Mouse (Mus musculus) neutrophil, adult 5-6 weeks (primary cell): ENCODE data around the gene Magix. TPM values are rescaled to one million over a fixed set of nuclear protein-coding genes. Genes with fewer than 3 reads are reported as not detected.
"Not testable (repeated sequence)": the region's sequence is repeated elsewhere in the genome, so short reads cannot be mapped to it uniquely, and the experiment has no call there.

ENCODE experiments used
- ATAC-seq: fragments of 151-379, 151-347 bp; 2 replicates; pipeline ENCODE4 v1.8.0; 2017; ENCODE audit warnings: mild to moderate bottlenecking, moderate TSS enrichment; ENCODE audit not compliant: insufficient number of reproducible peaks, poor library complexity, low FRiP score, severe bottlenecking; ENCODE audit errors: extremely low read depth
- total RNA-seq: library from RNA; stranded (forward); fragments of 200-1000 nt; gene quantifications from 2 replicates; pipeline ENCODE4 v1.2.3, GENCODE M21; 2017

The Magix gene
- total RNA-seq, result 1.4 TPM in 1 of 2 replicates, not detected in the other

DNA sequence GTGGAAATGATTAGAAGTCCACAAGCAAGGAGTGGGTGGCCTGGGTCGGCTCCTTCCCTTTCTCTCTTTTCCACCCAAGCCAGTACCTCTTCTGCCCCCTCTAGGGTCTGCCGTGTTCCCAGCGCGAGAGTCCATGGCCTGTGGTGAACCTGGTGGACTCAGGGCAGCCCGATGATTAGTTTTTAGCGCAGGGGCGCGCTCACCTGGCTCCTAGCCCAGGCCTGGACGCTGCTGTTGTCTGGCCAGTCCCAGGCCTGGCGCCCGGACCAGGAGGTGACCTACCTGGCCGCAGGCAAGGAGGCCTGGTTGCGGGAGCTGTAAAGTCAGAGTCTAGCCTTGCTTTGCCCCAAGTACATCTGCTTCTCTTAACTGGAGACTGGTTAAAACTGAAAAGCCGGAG is at the start of gene Magix:
Magix (minus strand) TSS at position 388 of the 400 bp plus-strand sequence.
- ATAC-seq, result no peak

- ATAC-seq, result no peak
Observed at GRCm38 (mm10) chrX:7728922-7729265, 47.8 kb upstream of the Magix start.

DNA sequence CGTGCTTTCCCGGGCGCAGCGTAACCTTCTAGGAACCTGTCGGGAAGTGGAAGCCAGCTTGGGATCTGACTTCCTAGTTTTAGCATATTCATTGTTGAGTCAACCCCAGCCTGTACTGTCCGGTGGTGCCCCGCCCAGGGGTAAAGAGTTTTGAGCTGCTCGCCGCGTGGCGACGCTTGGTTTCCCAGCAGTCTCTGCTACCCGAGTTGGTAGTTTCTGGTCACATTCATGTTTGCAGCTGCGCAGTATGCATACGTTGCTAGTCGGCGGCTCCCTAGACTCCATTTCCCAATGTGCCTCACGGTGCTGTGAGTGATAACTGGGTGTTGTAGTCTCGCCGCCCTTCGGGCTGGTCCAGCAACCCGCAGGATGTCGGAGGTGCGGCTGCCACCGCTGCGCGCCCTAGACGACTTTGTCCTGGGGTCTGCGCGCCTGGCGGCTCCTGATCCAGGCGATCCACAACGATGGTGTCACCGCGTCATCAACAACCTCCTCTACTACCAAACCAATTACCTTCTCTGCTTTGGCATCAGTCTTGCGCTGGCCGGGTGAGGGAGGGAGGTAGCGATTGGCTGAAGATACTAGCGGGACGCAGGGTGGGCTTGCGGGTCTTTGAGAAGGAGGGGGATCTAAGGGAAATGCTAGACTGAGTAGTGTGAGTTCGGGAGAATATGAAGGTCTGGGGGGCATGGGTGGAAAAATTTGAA is 47.3 kb upstream of the Magix start, which contains the start of gene Praf2:
Praf2 (plus strand) TSS at position 225 of the 707 bp plus-strand sequence.
- peak; percentile 93 for ATAC-seq

DNA sequence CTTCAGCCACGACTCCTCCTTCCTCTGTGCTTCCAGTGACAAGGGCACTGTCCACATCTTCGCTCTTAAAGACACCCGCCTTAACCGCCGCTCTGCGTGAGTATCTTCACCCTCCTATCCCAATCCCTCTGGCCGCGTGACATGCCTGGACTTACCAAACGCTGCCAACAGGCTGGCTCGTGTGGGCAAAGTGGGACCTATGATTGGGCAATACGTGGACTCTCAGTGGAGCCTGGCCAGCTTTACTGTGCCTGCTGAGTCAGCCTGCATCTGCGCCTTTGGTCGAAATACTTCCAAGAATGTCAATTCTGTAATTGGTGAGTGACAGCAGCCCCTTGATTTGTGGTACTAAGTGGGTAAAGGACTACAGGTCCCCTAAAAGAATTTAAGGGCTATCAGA is 46.1 kb upstream of the Magix start:
- no peak for ATAC-seq

- no peak for ATAC-seq
Observed at GRCm38 (mm10) chrX:7725841-7726240, 44.8 kb upstream of the Magix start.

DNA sequence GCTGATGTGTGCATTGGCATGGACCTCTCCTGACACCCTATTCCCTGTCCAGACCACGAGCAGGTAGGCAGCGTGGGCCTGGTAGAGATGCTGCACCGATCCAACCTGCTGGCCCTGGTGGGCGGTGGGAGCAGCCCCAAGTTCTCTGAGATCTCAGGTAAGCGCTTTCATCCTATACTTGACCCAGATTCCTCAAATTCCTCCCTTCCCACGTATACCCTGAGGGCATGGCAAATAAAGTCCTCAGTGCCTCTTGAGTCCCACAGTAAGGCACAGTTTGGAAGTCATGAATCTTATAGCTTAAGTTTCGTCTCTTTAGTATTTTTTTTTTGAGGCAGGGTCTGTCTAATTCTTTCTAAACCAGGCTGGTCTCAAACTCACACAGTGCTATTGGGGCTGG is 43.1 kb upstream of the Magix start:
- ATAC-seq, result no peak

GRCm38 (mm10) chrX:7722691-7723090 is 41.6 kb upstream of the Magix start:
- ATAC-seq, result no peak

DNA sequence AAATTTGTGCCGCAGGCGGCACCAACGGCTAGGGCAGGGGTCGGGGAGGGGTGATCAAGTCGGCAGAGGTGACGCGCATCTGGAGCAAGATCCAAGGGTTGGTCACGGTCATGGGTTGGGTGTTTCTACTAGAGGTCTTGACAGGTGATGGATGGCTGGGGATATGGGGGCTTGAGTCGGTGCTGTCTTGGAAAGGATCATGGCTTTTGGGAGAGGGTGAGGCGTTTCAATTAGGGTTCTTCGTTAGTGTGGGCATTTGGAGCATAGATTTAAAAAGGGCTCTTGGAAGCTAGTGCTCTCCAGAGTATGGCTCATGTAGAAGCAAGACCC is 41.2 kb upstream of the Magix start:
- ATAC-seq, result no peak

GRCm38 (mm10) chrX:7721514-7722281 is 40.6 kb upstream of the Magix start, which contains the start of gene Gm45208:
Gene Gm45208 (plus strand): TSS chrX:7722245.
- ATAC-seq, result peak; percentile 90

DNA sequence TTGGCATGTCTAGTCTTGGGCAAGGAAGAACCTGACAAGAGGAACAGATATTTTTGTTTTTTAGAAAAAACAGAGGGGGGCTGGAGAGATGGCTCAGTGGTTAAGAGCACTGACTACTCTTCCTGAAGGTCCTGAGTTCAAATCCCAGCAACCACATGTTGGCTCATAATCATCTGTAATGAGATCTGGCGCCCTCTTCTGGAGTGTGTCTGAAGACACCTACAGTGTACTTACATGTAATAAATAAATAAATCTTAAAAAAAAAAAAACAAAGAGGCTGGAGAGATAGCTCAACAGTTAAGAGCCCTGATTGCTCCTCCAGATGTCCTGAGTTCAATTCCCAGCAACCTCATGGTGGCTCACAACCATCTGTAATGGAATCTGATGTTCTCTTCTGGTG is 35.0 kb upstream of the Magix start:
- not testable (repeated sequence) for ATAC-seq

- ATAC-seq, result peak; percentile 99
Observed at GRCm38 (mm10) chrX:7714135-7714899, 33.3 kb upstream of the Magix start, which contains the start of gene Wdr45. Gene Wdr45 (plus strand): TSS chrX:7714333.

- not testable (repeated sequence) for ATAC-seq
Observed at GRCm38 (mm10) chrX:7713764-7714134, 32.7 kb upstream of the Magix start.

- ATAC-seq, result peak; percentile 99
Observed at GRCm38 (mm10) chrX:7696954-7697381, 15.9 kb upstream of the Magix start, which contains the start of gene Gpkow. Gene Gpkow (plus strand): TSS chrX:7697131.

DNA sequence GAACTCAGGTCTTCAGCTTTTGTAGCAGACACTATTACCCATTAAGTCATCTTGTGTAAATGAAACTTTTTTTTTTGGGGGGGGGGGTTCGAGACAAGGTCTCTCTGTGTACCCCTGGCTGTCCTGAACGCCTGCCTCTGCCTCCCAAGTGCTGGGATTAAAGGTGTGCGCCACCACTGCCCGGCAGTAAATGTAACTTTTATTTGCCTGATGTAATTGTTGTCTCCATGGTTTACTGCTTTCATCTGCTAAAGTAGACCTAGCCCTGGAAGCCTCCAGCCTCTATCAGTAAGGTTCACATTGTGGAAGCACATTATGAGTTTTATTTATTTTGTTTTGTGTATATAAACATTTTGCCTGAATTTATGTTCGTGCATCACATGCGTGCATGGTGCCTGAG is 15.5 kb upstream of the Magix start:
- ATAC-seq, result no peak

- peak; percentile 66 for ATAC-seq
Observed at GRCm38 (mm10) chrX:7692862-7693261, 11.8 kb upstream of the Magix start.

- no peak for ATAC-seq
Observed at GRCm38 (mm10) chrX:7690486-7690885, 9.4 kb upstream of the Magix start.

GRCm38 (mm10) chrX:7688321-7688720 is 7.3 kb upstream of the Magix start:
- ATAC-seq, result no peak

DNA sequence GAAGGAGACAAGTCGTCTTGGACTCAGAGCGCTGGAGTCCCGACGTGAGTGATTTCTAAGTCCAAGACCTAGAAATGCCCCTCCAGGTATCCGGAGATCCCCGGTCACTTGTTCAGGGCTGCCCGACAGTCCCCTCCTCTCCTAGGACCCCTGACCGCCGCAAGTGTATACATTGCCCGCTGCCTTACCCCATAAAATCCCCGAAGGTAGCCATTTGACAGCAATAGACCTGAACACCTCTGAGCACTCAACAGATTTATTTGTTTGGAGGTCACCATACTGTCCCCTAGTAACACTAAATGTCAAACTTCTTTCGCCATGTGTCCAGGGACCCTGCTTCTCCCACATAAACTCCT is 1.0 kb downstream of the Magix start:
- no peak for ATAC-seq

DNA sequence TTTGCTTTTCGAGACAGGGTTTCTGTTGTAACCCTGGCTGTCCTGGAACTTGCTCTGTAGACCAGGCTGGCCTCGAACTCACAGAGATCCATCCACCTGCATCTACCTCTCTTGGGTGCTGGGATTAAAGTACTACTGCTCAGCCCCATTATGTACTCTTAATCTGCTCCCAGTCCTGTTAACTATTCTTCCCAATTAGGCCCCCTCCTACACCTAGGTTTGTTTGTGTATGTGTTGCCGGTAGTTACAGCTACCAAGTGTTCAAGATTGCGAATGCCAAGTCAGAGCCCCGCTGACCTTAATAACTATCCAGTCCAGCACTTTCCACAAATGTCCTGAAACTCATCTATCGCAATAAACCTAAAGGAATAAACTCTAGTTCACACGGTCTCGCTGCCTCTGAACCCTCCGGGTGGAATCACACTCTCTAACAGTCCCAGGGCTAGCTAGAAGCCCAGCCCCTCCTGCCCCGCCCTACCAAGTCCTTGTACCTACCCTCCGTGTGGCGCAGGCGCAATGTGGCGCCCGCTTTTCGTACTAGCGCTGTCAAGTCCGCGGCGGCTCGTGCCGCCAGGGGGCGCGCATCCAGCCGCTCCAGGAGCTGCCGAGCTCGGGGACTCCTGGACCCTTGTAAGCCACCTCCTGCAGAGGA is 1.5 kb downstream of the Magix start:
- peak; percentile 98 for ATAC-seq
